Mouse (Mus musculus) midbrain, postnatal 0 days (tissue): ENCODE measurements at regions not wholly inside any gene's neighbourhood (a gene's known extent, or its start where the extent isn't known, plus 50 kb on each side); places are given as distances from the start of the nearest gene placed in this dataset.

Experiments
- ATAC-seq: fragments of 200-750 bp; cut with Nextera tagmentation; 2 replicates; pipeline ENCODE4 v1.8.0; 2017; ENCODE audit warnings: moderate number of reproducible peaks, mild to moderate bottlenecking, moderate TSS enrichment, moderate library complexity; ENCODE audit not compliant: low FRiP score
- DNase-seq: peaks from one replicate; pipeline ENCODE4 v3.0.0-alpha.2; 2015; ENCODE audit warnings: low spot score
- H3K27ac ChIP-seq: fragments of 300-500 bp; sonication (generic); 2 replicates; pipeline ENCODE4 v1.5.1; 2014; ENCODE audit warnings: low read depth, mild to moderate bottlenecking, low read length, mixed read lengths
- H3K27me3 ChIP-seq: fragments of 300-500 bp; sonication (generic); 2 replicates; pipeline ENCODE4 v1.6.1; 2014; ENCODE audit warnings: low read length, control low read depth, mixed read lengths; ENCODE audit not compliant: insufficient read depth
- H3K36me3 ChIP-seq: fragments of 300-500 bp; sonication (generic); 2 replicates; pipeline ENCODE4 v1.6.1; 2014; ENCODE audit warnings: low read length, control low read depth, mixed read lengths; ENCODE audit not compliant: insufficient read depth
- H3K4me1 ChIP-seq: fragments of 300-500 bp; sonication (generic); 2 replicates; pipeline ENCODE4 v1.6.1; 2014; ENCODE audit warnings: mild to moderate bottlenecking, control low read depth, antibody characterized with exemption, low read length, mixed read lengths; ENCODE audit not compliant: insufficient read depth
- H3K4me2 ChIP-seq: fragments of 300-500 bp; sonication (generic); 2 replicates; pipeline ENCODE4 v1.6.1; 2014; ENCODE audit warnings: low read depth, mild to moderate bottlenecking, low read length, mixed read lengths; ENCODE audit not compliant: poor library complexity, severe bottlenecking
- H3K4me3 ChIP-seq: fragments of 300-500 bp; sonication (generic); 2 replicates; pipeline ENCODE4 v1.5.1; 2014; ENCODE audit warnings: low read depth, mild to moderate bottlenecking, low read length, moderate library complexity
- H3K9ac ChIP-seq: fragments of 300-500 bp; sonication (generic); replicated peaks from 2 replicates; pipeline ENCODE4 v1.6.1; 2014; ENCODE audit warnings: mild to moderate bottlenecking, low read length, moderate library complexity, mixed read lengths; ENCODE audit not compliant: poor library complexity, severe bottlenecking
- H3K9me3 ChIP-seq: fragments of 300-500 bp; sonication (generic); 2 replicates; pipeline ENCODE4 v1.6.1; 2016; ENCODE audit warnings: low read length, control low read depth
- CTCF ChIP-seq: IDR thresholded peaks from 2 replicates; pipeline ENCODE4 v1.5.1; 2016; ENCODE audit warnings: antibody characterized with exemption, mild to moderate bottlenecking
- WGBS: fragments of 180-500 bp; shearing (Covaris S2); extraction: QIAGEN DNeasy Blood & Tissue Kit; methylation state at CpG from one replicate; pipeline ENCODE4 v1.1.7; 2014; 5-methylcytosine and 5-hydroxymethylcytosine counted together

GRCm38 (mm10) chr4:124002105-124002504, 84.3 kb upstream of the 4930535I16Rik start:
- Histone ChIP-seq H3K4me3 (no peak overlapping the region), H3K27ac (no peak overlapping the region), H3K27me3 (no peaks in the 10 kb centered on the region), H3K4me1 (no peaks in the 10 kb centered on the region), H3K9me3 (no peaks in the 10 kb centered on the region), H3K9ac (no peak overlapping the region), H3K36me3 (no peaks in the 10 kb centered on the region), H3K4me2 (no peak overlapping the region)
- no peak for TF ChIP-seq CTCF
- 84% methylated on average over 7 of the region's 7 CpGs for WGBS
- DNase-seq = no peak
- no peak for ATAC-seq

- WGBS = 76% methylated on average over 8 of the region's 8 CpGs
- H3K27me3 ChIP-seq = no peaks in the 10 kb centered on the region
- no peak overlapping the region for H3K27ac ChIP-seq
- ATAC-seq (no peak), DNase-seq (no peak)
- no peak overlapping the region for H3K9ac ChIP-seq
- no peak overlapping the region for H3K4me2 ChIP-seq
- H3K36me3 ChIP-seq = no peaks in the 10 kb centered on the region
- no peaks in the 10 kb centered on the region for H3K9me3 ChIP-seq
- no peak overlapping the region for H3K4me3 ChIP-seq
- H3K4me1 ChIP-seq = no peaks in the 10 kb centered on the region
- TF ChIP-seq CTCF = no peak
Measured at GRCm38 (mm10) chr4:123995815-123996214, 78.0 kb upstream of the 4930535I16Rik start.

- Histone ChIP-seq H3K4me2 (peak overlapping the region; percentile 74), H3K4me3 (peak overlapping the region; percentile 30; the same call in 1 of the 2 replicates), H3K9me3 (no peaks in the 10 kb centered on the region), H3K36me3 (no peaks in the 10 kb centered on the region), H3K27me3 (no peaks in the 10 kb centered on the region), H3K9ac (no peak overlapping the region), H3K4me1 (0 out of 2 replicates have a peak, but pooled peaks cover 3% of the 10 kb centered on the region), H3K27ac (0 out of 2 replicates have a peak overlapping the region, but pooled peaks have one; percentile 43)
- DNase-seq (no peak), ATAC-seq (peak; percentile 20; the same call in 1 of the 2 replicates)
- 11% methylated on average over 10 of the region's 10 CpGs for WGBS
- no peak for TF ChIP-seq CTCF
Measured at GRCm38 (mm10) chr4:123991223-123991622, 73.4 kb upstream of the 4930535I16Rik start.

DNA sequence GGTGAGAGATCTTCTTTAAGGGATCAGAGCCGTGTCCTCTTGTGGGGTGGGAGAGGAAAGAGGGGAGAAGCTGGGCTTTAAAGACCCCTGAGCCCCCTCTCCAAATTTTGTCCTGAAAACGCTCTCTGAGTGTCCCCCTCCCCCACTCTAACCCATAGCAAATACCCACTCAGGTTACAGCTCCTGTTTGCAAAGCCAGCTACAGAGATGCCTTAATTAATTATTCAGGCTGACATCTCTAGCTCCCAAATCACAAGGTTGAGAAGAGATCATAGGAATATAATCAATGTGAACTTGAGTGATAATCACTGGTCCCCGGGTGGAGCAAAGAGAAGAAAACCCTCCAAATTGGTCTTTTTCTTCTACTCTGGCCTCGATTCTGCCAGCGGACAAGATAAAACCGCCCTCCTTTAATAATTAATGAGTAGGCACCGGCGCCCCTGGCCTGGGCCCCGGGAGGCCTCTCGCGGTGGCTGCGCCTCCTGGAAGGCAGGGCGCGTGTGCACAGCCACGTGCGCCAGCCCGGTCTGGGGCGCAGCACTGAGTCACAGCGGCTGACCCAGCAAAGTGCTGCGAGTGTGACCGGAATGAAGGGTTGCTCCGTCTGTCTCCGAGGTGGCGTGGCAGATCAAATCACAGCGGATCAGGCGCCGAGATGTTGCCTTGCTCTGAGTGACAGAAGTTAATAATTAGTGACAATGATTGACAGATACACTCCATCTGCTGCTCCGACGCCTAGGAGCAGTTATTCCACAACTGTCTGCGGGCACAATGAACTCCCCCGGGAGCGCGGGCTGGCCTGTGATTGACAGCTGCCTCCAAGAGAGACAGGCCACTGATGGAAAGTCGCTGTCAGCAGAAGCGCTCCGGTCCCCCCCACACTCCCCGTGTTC, 72.7 kb upstream of the 4930535I16Rik start:
- 0 out of 2 replicates have a peak, but pooled peaks cover 3% of the 10 kb centered on the region for H3K4me1 ChIP-seq
- H3K27ac ChIP-seq = peak overlapping the region; percentile 38; the same call in 1 of the 2 replicates
- WGBS = 2% methylated on average over 37 of the region's 37 CpGs

More for the DNA sequence above, 72.7 kb upstream of the 4930535I16Rik start:
- no peaks in the 10 kb centered on the region for H3K9me3 ChIP-seq
- peak; percentile 35 for DNase-seq
- TF ChIP-seq CTCF = no peak
- no peaks in the 10 kb centered on the region for H3K27me3 ChIP-seq
- H3K4me2 ChIP-seq = peak overlapping the region; percentile 74
- peak overlapping the region; percentile 39; the same call in 1 of the 2 replicates for H3K9ac ChIP-seq
- ATAC-seq = peak; percentile 77
- peak overlapping the region; percentile 30 for H3K4me3 ChIP-seq
- no peaks in the 10 kb centered on the region for H3K36me3 ChIP-seq
